Mouse (Mus musculus) spleen, postnatal 4 days (tissue): Measurements from ENCODE around the gene Kdm5b.

ENCODE experiments used
- DNase-seq, 2 experiments: peaks; one replicate each; pipeline ENCODE4 v3.0.0; 2022; ENCODE audit warnings: low spot score in 2 of 2

Kdm5b gene

DNA sequence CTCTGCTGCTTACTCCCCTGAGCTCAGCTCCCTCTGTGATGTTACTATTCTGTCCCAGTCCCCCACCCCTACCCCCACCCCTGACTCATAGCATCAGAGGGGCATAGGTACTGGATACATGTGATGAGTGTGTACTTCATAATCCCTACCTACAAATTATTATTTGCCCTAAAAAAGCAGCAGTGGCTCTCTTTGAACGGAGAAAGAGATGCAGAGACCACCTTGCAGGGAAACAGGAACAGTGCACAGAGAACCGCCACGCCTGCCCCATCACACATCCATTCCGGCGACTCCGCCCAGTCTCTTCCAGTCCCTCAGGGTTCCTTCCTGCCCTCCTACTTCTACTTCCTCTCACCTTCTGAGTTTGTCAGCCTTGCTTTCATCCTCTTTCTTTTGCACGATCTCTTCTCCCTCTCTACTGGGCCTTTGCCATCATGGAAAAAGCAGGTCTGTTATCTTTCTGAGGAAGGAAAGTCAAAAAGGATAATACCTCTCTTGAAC lies 10.3 kb upstream of the Kdm5b start, which contains the start of gene Mgat4e:
TSS of gene Mgat4e (minus strand) at position 51 of the 501 bp plus-strand sequence.
- DNase-seq = peak in 1 of 2 experiments; percentile 56

DNA sequence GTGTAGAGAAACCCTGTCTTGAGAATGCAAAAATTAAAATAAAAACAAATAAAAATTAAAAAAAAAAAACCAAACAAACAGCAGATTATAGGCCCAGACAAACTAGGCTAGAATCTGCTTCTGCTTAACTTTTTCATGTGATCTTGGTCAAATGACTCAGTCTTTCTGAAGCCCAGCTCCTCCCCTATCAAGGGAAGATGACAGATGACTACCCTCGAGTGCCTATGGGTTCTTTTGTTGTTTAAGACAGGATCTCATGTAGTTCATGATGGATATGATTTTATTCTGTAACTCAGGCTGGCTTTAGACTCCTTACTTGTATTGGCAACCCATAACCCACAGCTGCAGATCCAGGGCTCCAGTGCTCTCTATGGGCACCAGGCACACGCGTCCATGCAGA lies 8.1 kb upstream of the Kdm5b start:
- DNase-seq = no peak

DNA sequence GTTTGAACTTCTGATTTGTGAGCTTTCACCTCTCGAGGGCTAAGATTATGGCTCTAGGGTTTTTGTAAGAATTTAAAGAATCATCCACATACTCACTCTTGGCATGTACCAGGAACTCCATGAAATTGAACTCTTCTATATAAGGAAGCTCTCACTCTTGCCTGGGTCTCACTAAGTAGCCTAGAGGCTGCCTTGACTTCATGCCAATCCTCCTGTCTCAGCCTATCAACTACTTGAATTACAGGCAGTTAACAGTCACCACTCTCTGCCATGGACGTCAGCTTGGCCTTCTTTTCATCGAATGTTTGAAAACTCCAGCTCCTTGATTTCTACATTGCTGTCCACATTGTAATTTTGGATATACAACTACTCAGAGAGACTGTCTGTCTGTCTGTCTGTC lies 7.6 kb upstream of the Kdm5b start:
- no peak for DNase-seq

GRCm38 (mm10) chr1:134555240-134555870 lies 4.6 kb upstream of the Kdm5b start:
- DNase-seq = peak; percentile 18 to 66

- peak; percentile 37 to 74 for DNase-seq
These were observed 3.9 kb upstream of the Kdm5b start for GRCm38 (mm10) chr1:134555871-134556670.

GRCm38 (mm10) chr1:134556671-134557218 lies 3.2 kb upstream of the Kdm5b start:
- DNase-seq = peak; percentile 90 to 94

DNA sequence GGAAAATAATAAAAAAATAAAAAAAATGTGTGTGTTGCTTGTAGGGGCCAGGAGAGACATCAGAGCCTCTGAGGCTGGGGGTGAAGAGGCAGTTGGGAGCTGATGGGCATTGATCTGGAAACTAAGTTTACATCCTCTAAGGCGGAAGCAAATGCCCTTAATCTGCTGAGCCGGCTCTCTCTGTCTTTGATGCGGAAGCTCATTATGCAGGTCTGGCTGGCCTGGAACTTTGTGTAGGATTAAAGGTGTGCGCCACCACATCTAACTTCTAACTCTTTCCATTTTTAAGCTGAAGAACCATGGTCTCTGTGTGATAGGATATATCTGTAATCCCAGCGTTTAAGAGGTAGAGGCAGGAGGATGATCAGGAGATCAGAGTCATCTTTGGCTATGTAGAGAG lies 1.5 kb upstream of the Kdm5b start:
- no peak for DNase-seq

DNA sequence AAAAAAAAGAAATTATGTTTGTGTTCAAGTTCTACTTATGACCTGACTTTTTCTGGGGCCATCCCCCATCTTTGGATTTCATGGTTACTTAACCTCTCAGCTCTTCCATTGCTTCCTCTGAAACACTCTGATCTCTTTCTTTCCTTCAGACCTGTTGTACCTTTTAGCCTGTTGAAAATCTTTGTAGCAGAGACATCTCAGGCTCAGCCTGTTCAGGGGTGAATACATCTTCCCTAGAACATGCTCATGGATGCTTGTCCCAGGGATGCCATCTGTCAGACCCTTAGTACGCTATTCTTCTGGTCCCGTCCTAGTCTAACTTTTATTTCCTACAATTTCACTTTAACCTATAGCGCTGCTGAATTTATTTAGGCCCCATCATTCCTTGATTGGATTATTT lies 745 bp upstream of the Kdm5b start:
- DNase-seq = no peak

DNA sequence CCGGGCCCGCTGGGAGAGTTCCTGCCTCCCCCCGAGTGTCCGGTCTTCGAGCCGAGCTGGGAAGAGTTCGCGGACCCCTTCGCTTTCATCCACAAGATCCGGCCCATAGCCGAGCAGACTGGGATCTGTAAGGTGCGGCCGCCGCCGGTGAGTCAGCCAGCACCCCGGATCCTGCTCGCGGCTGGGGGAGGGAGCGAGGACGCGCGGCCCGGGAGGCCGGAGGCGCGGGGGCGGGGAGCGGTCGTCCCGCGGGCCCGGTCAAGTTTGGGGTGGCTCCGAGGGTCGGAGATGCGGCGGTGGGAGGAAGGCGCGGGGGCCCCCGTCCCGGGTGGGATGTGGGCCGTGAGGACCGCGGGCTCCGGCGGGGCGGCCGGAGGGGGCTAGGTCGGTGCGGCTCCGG lies 425 bp downstream of the Kdm5b start:
- DNase-seq = peak; percentile 50 to 83

DNA sequence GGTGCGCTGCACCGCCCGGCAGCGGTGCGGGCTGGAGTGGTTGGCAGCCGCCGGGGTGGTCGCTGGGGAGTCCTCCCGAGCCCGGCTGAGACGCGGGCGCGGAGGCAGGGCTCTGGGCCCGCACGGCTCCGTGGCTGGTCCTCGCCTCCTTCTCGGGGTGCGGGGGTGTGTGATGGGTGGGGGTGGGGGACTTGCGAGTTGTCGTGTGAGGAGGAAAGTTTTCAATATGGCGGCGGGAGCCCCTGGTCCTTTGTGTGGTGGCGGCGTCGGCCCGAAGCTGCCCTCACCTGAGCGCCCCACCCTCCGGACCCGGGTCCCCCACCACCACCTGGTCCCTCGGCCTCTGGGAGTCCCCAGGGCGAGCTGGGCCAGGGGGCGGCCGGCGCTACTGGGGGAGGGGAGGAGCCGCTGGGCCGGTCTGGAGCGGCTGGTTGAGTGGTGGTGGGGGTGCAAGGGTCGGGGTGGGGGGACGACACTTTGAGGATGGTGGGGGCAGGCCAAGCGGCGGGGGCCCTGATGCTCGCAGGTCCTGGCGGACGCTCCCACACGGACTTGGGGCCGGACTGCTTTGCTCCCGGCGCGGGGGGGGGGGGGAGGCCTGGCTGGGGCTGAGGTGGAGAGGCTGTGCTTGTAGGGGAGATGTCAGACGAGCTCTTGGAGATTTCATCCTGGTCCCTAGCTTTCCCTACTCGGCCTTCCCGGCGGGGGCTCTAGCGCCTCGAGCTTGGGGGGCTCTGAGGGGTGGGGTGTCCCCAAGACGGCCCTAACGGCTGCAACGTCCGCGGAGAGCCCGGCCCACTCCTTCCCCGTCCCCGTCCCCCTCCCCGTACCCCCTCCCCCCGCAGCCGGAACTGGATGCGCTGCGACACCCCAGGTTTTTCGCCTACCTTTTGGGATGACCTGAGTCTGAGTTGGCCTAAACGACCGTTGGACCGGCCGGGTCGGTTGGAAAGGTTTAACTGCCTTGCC lies 1.1 kb downstream of the Kdm5b start:
- DNase-seq = peak; percentile 24 to 75

- no peak for DNase-seq
These were observed 1.8 kb downstream of the Kdm5b start for GRCm38 (mm10) chr1:134561770-134562143.

DNA sequence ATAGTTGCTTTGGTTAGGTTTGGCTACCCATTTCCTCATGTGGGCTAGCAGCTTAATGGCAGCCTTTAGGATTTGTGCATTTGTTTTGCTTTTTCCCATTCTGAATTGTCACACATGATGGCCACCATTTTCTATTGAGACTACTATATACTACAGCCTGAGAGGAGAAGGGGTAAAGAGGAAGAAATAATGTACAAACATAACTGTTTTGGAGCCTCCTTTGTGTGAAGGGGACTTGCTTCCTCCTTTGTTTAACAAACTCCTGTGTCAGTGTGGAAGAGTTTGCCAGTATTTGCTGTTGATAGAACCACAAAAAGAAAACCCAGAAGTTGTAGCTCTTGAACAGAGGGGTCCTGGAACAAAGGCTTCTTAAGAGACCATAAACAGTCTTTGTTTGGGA lies 2.5 kb downstream of the Kdm5b start:
- DNase-seq = no peak

- DNase-seq = no peak
These were observed 3.8 kb downstream of the Kdm5b start for GRCm38 (mm10) chr1:134563726-134564125.

- DNase-seq = no peak
These were observed 7.5 kb downstream of the Kdm5b start for GRCm38 (mm10) chr1:134567511-134567910.

- no peak for DNase-seq
These were observed 10.2 kb downstream of the Kdm5b start for GRCm38 (mm10) chr1:134570171-134570570.

GRCm38 (mm10) chr1:134570631-134571030 lies 10.7 kb downstream of the Kdm5b start:
- DNase-seq = no peak

DNA sequence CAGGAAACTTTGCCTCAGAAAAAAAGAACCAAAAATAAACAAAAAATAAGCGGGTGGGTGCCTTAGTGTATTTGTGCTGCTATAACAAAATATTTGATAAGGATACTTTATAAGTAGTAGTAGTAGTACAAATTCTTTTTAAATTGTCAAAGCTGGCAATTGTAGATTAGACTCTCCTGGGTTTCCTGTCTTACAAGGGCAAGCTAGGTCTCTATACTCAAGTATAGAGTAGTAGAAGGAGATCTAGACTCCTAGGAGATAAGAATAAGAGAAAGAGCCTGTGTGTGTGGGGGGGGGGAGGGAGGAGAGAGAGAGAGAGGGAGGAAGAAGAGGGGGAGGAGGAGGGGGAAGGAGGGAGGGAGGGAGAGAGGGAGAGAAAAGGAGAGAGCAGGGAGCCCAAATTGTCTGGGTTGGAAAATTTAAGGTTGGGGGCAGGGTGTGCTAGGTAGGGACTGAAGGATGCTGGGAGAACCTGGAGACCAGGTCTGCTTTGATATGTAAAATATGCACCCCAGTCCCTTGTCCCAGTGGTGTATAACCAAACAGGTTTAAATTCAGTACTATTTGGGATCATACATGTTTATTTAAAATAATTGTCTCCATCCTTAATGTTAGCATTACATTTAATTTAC lies 13.4 kb downstream of the Kdm5b start:
- DNase-seq = no peak

DNA sequence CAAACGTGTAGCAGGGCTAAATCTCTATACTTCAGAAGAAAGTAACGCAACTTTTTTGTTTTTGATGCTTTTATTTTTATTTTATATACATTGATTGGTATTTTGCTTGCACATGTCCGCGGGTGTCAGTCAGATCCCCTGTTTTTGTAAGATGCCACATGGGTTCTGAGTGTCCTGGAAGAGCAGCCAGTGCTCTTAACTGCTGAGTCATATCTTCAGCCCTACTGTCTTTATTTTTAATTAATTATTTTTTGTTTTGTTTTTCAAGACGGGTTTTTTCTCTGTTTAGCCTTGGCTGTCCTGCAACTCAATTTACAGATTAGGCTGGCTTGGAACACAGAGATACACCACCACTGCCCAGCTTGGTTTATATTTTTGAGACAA lies 14.0 kb downstream of the Kdm5b start:
- DNase-seq = no peak

DNA sequence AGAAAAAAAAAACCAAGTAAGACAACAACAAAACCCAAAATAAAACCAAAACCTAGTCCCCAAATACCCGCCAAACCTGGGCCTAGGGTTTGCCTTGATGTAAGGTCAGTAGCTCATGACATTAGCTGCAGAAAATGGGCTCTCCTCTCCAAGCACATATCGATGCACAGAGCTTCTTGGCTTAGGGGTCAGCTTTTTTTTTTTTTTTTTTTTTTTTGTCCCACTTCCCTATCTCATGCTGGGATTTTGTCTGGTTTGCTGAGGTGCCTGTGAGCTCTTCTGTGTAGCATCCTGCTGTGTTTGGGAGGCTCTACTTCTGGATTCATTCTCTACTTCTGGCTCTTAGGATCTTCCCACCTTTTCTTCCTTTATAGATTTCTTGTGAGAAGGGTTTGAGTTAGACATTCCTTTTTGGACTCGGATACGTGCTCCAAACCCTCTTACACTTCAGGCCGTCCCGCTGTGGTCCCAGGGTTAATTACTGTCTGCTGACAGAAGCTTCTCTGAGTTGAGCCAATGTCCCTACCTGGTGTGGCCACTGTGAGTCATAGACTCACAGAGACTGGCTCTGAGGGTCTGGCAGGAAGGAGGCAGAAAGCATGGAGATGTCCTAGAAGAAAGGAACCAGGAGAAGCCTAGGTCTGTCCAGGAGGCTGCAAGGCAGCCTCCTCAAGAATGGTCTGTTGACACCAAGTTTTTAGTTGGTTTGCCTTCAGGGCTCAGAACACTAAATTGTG lies 17.6 kb downstream of the Kdm5b start:
- DNase-seq = no peak

- DNase-seq = no peak
These were observed 20.8 kb downstream of the Kdm5b start for GRCm38 (mm10) chr1:134580796-134581195.

- no peak for DNase-seq
These were observed 23.6 kb downstream of the Kdm5b start for GRCm38 (mm10) chr1:134583560-134583959.
